Mouse (Mus musculus): Measurements from ENCODE around the gene Csnk1d.

GRCm38 (mm10) chr11:120957052-120957451 lies 34.1 kb downstream of the Csnk1d start:
- TF ChIP-seq FLI1 (IDR thresholded peaks at IDR 0.05; ENCODE audit: low read length) (no peak), GATA1 (IDR thresholded peaks at IDR 0.05; ENCODE audit: borderline replicate concordance, low read length) (no peak)

All from megakaryocyte, embryonic 14.5 days (primary cell).